Comparison of ENCODE assay signal across 17 mouse cellular contexts in the genomic region with DNA sequence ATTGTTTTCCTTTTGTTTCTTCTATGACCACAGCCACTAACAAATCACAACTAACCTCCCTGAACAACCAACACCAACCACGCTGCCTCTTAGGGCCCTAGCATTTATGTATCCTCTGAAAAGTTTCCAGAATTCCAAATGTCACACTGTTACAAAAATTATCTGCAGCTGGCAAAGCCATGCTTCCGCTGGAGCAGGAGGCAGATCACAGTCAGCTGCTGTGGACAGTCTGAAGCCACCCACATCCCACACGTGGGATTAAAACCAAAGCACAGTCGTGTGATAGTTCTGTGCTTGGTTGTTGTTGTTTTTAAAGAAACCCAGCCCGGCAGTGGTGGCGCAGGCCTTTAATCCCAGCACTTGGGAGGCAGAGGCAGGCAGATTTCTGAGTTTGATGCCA. TPM values are rescaled to one million over a fixed set of nuclear protein-coding genes. Genes with fewer than 3 reads are reported as not detected.
A peak's percentile ranks its signal among the peaks of the same experiment; 100 is the strongest.
DNase-seq lines count a peak whose midpoint lies in the region; ATAC-seq and TF ChIP-seq lines count a peak whose summit lies in the region.
"Had no signal": no experiment of that assay in that cellular context is flagged by ENCODE, and none has a peak within 500 bp of the region (broad histone marks: within the 10 kb centered on the region; RNA-seq: fewer than 3 reads in every experiment).

No protein-coding gene starts in this region.

- peaks cover 6% of the 10 kb centered on the region; the same call in 1 of the 2 replicates for H3K27me3 ChIP-seq in heart, postnatal 0 days (ENCODE audit: control insufficient read depth, insufficient read depth, low read length)
- H3K27me3 ChIP-seq: forebrain, embryonic 15.5 days had no signal

- no peak for DNase-seq in heart, postnatal 0 days (ENCODE audit: low spot score)
- DNase-seq in heart, postnatal 10 days = no peak
- DNase-seq in layer of hippocampus, adult 2 months (ENCODE audit: low spot score in 2 of 2) = no peak
- no peak for DNase-seq in layer of hippocampus, adult 8-10 months (ENCODE audit: low spot score in 2 of 2)
- peak; percentile 56 for DNase-seq in brain, adult 2 months (ENCODE audit: low read depth, low spot score)
- DNase-seq: adrenal gland, postnatal 14 days; cerebellum, adult 9-11 months; retina, postnatal 1 day had no signal

- no peak overlapping the region for H3K9ac ChIP-seq in heart, postnatal 0 days (replicated peaks; ENCODE audit: low read depth, low read length)
- H3K9ac ChIP-seq: forebrain, embryonic 15.5 days had no signal

- H3K36me3 ChIP-seq in heart, postnatal 0 days (replicated peaks; ENCODE audit: control insufficient read depth, insufficient read depth, low read length) = no peaks in the 10 kb centered on the region
- no peaks in the 10 kb centered on the region for H3K36me3 ChIP-seq in macrophage (ENCODE audit: inconsistent target)
- H3K36me3 ChIP-seq: forebrain, embryonic 15.5 days; midbrain, embryonic 10.5 days had no signal

- ATAC-seq in heart, postnatal 0 days (ENCODE audit: insufficient read depth, low read depth) = no peak
- no peak; the same call in 1 of the 2 replicates for ATAC-seq in frontal cortex, adult (ENCODE audit: low TSS enrichment)
- ATAC-seq: forebrain, embryonic 15.5 days; hindbrain, postnatal 0 days had no signal

- WGBS in heart, postnatal 0 days = 59% methylated on average over 6 of the region's 6 CpGs
- WGBS in macrophage (ENCODE audit: missing documents) = 81% methylated on average over 6 of the region's 6 CpGs

- no peak overlapping the region for H3K4me2 ChIP-seq in heart, postnatal 0 days (ENCODE audit: low read depth, low read length)
- H3K4me2 ChIP-seq: forebrain, embryonic 15.5 days had no signal

- intact Hi-C loops in heart, postnatal 10 days (cut with DNase I) = no loop called here

- no peak overlapping the region for H3K4me3 ChIP-seq in heart, postnatal 0 days (ENCODE audit: low read depth, low read length)
- no peak overlapping the region for H3K4me3 ChIP-seq in layer of hippocampus, adult 2 months
- no peak overlapping the region for H3K4me3 ChIP-seq in macrophage (ENCODE audit: inconsistent target)
- H3K4me3 ChIP-seq: erythroblast, embryonic 14.5 days; forebrain, embryonic 15.5 days; midbrain, embryonic 10.5 days had no signal

- no peak for TF ChIP-seq CTCF in heart, postnatal 0 days (IDR thresholded peaks at IDR 0.05; ENCODE audit: low read depth)
- TF ChIP-seq CTCF in layer of hippocampus, adult 2 months (conservative IDR thresholded peaks at IDR 0.05) = no peak

- no peaks in the 10 kb centered on the region for H3K79me2 ChIP-seq in macrophage (ENCODE audit: inconsistent target)

- H3K27ac ChIP-seq in heart, postnatal 0 days (ENCODE audit: low read depth) = peak overlapping the region; percentile 70
- H3K27ac ChIP-seq in layer of hippocampus, adult 2 months = peak overlapping the region; percentile 39; the same call in 1 of the 2 replicates
- H3K27ac ChIP-seq in macrophage = peak overlapping the region; percentile 98
- H3K27ac ChIP-seq: forebrain, embryonic 15.5 days; hindbrain, postnatal 0 days; midbrain, embryonic 10.5 days had no signal

- TF ChIP-seq EP300 in heart, postnatal 0 days (IDR thresholded peaks at IDR 0.05; ENCODE audit: low read depth) = no peak

- H3K9me3 ChIP-seq in heart, postnatal 0 days (replicated peaks; ENCODE audit: control insufficient read depth, low read length) = no peaks in the 10 kb centered on the region
- H3K9me3 ChIP-seq: forebrain, embryonic 15.5 days had no signal

- H3K4me1 ChIP-seq in heart, postnatal 0 days (ENCODE audit: control insufficient read depth, insufficient read depth) = peaks cover 10% of the 10 kb centered on the region; the same call in 1 of the 2 replicates

RNA-seq across cellular contexts. Expression of a gene that starts 30.7 kb away (rescaled TPM):
- 45.4 and 110 TPM in 2 replicates for total RNA-seq in heart, postnatal 0 days (2014; rRNA removed; ENCODE audit: low replicate concordance)
- 127 and 134 TPM in 2 replicates for polyA plus RNA-seq in heart, postnatal 0 days (2015; fragmentation: Nextera tagmentation; extraction: Ambion mirVana)
- total RNA-seq in heart, postnatal 10 days (2021) = 10 to 100 TPM; 65.9 to 68.6 TPM
- total RNA-seq in layer of hippocampus, adult 2 months (2021) = 10 to 100 TPM; 74.1 to 85.4 TPM
- 10 to 100 TPM; 65.3 to 85.6 (median 79.2) TPM for total RNA-seq in layer of hippocampus, adult 8-10 months (2022)
- total RNA-seq in macrophage (2018; cell fraction: chromatin; rRNA removed) = 10 to 100 TPM in 17 of 26 experiments, 1 to 10 TPM in 9; 4.1 to 37.4 (median 12.2) TPM
- total RNA-seq in macrophage (2018; cell fraction: cytosol; rRNA removed) = 10 to 100 TPM; 27.5 to 49.4 (median 37.6) TPM
- 10 to 100 TPM in 16 of 26 experiments, 1 to 10 TPM in 10; 5.8 to 26.6 (median 11.3) TPM for total RNA-seq in macrophage (2018; cell fraction: nucleus; rRNA removed)
- 30.6 to 41.0 TPM (median 40.7 TPM) in 3 replicates for polyA plus RNA-seq in macrophage (2018)

RNA-seq across cellular contexts. Expression of a gene that starts 31.1 kb away (rescaled TPM):
- 1,751 and 2,021 TPM in 2 replicates for total RNA-seq in heart, postnatal 0 days (2014; rRNA removed; ENCODE audit: low replicate concordance)
- polyA plus RNA-seq in heart, postnatal 0 days (2015; fragmentation: Nextera tagmentation; extraction: Ambion mirVana) = 4,528 and 4,822 TPM in 2 replicates
- total RNA-seq in heart, postnatal 10 days (2021) = 1,000 to 10,000 TPM; 3,943 to 4,033 TPM
- total RNA-seq in layer of hippocampus, adult 2 months (2021) = 1,000 to 10,000 TPM in 1 of 2 experiments, 100 to 1,000 TPM in 1; 991 to 1,040 TPM
- 1,000 to 10,000 TPM; 1,017 to 1,068 (median 1,043) TPM for total RNA-seq in layer of hippocampus, adult 8-10 months (2022)
- 100 to 1,000 TPM in 5 of 26 experiments, 10 to 100 TPM in 21; 43.1 to 125 (median 79.7) TPM for total RNA-seq in macrophage (2018; cell fraction: chromatin; rRNA removed)
- total RNA-seq in macrophage (2018; cell fraction: cytosol; rRNA removed) = 1,000 to 10,000 TPM in 1 of 26 experiments, 100 to 1,000 TPM in 25; 586 to 1,058 (median 761) TPM
- total RNA-seq in macrophage (2018; cell fraction: nucleus; rRNA removed) = 100 to 1,000 TPM; 140 to 293 (median 184) TPM
- 521 to 775 TPM (median 707 TPM) in 3 replicates for polyA plus RNA-seq in macrophage (2018)

RNA-seq across cellular contexts. Expression of a gene that starts 31.2 kb away (rescaled TPM):
- total RNA-seq in heart, postnatal 0 days (2014; rRNA removed; ENCODE audit: low replicate concordance) = 1.1 TPM in 1 of 2 replicates, not detected in the other
- polyA plus RNA-seq in heart, postnatal 0 days (2015; fragmentation: Nextera tagmentation; extraction: Ambion mirVana) = 0.63 and 5.4 TPM in 2 replicates
- total RNA-seq in heart, postnatal 10 days (2021) = under 1 TPM in 1 of 2 experiments, not detected in 1; 0.48 TPM
- under 1 TPM in 1 of 2 experiments, not detected in 1; 0.69 TPM for total RNA-seq in layer of hippocampus, adult 2 months (2021)
- under 1 TPM in 1 of 4 experiments, not detected in 3; 0.57 TPM for total RNA-seq in layer of hippocampus, adult 8-10 months (2022)
- total RNA-seq in macrophage (2018; cell fraction: chromatin; rRNA removed) = not detected
- total RNA-seq in macrophage (2018; cell fraction: cytosol; rRNA removed) = 1 to 10 TPM in 7 of 26 experiments, under 1 TPM in 15, not detected in 4; 0.18 to 1.7 (median 0.68) TPM
- 1 to 10 TPM in 1 of 26 experiments, under 1 TPM in 1, not detected in 24; 0.89 to 1.1 TPM for total RNA-seq in macrophage (2018; cell fraction: nucleus; rRNA removed)
- polyA plus RNA-seq in macrophage (2018) = 0.76 to 0.96 TPM in 2 of 3 replicates, not detected in the other
- total RNA-seq: adrenal gland, postnatal 14 days; gastrocnemius, adult 8-10 months; neutrophil, adult 5-6 weeks had no signal
- polyA plus RNA-seq: small intestine, adult 2 months had no signal

RNA-seq across cellular contexts. Expression of a gene that starts 37.1 kb away (rescaled TPM):
- 13.9 and 15.2 TPM in 2 replicates for total RNA-seq in heart, postnatal 0 days (2014; rRNA removed; ENCODE audit: low replicate concordance)
- polyA plus RNA-seq in heart, postnatal 0 days (2015; fragmentation: Nextera tagmentation; extraction: Ambion mirVana) = 11.5 and 12.2 TPM in 2 replicates
- 1 to 10 TPM; 6.0 to 7.7 TPM for total RNA-seq in heart, postnatal 10 days (2021)
- 1 to 10 TPM; 4.7 to 5.2 TPM for total RNA-seq in layer of hippocampus, adult 2 months (2021)
- 10 to 100 TPM in 2 of 4 experiments, 1 to 10 TPM in 2; 4.8 to 33.7 (median 19.7) TPM for total RNA-seq in layer of hippocampus, adult 8-10 months (2022)
- total RNA-seq in macrophage (2018; cell fraction: chromatin; rRNA removed) = 1,000 to 10,000 TPM in 1 of 26 experiments, 100 to 1,000 TPM in 20, 10 to 100 TPM in 5; 46.2 to 1,418 (median 239) TPM
- 100 to 1,000 TPM in 24 of 26 experiments, 10 to 100 TPM in 2; 97.5 to 257 (median 185) TPM for total RNA-seq in macrophage (2018; cell fraction: cytosol; rRNA removed)
- 1,000 to 10,000 TPM in 1 of 26 experiments, 100 to 1,000 TPM in 19, 10 to 100 TPM in 6; 76.1 to 1,152 (median 159) TPM for total RNA-seq in macrophage (2018; cell fraction: nucleus; rRNA removed)
- 116 to 212 TPM (median 193 TPM) in 3 replicates for polyA plus RNA-seq in macrophage (2018)

RNA-seq across cellular contexts. Expression of a gene that starts 51.6 kb away (rescaled TPM):
- 0.80 and 1.9 TPM in 2 replicates for total RNA-seq in heart, postnatal 0 days (2014; rRNA removed; ENCODE audit: low replicate concordance)
- polyA plus RNA-seq in heart, postnatal 0 days (2015; fragmentation: Nextera tagmentation; extraction: Ambion mirVana) = 9.3 and 9.7 TPM in 2 replicates
- 1 to 10 TPM; 5.1 to 10.0 TPM for total RNA-seq in heart, postnatal 10 days (2021)
- total RNA-seq in layer of hippocampus, adult 2 months (2021) = 10 to 100 TPM; 14.0 to 15.6 TPM
- 10 to 100 TPM in 3 of 4 experiments, 1 to 10 TPM in 1; 8.4 to 16.2 (median 14.1) TPM for total RNA-seq in layer of hippocampus, adult 8-10 months (2022)
- 1 to 10 TPM in 10 of 26 experiments, not detected in 16; 1.3 to 4.2 (median 2.0) TPM for total RNA-seq in macrophage (2018; cell fraction: chromatin; rRNA removed)
- 1 to 10 TPM in 20 of 26 experiments, under 1 TPM in 6; 0.59 to 5.7 (median 1.9) TPM for total RNA-seq in macrophage (2018; cell fraction: cytosol; rRNA removed)
- total RNA-seq in macrophage (2018; cell fraction: nucleus; rRNA removed) = 1 to 10 TPM in 12 of 26 experiments, under 1 TPM in 1, not detected in 13; 0.91 to 4.9 (median 1.6) TPM
- polyA plus RNA-seq in macrophage (2018) = 0.83 to 3.2 TPM (median 2.1 TPM) in 3 replicates
- total RNA-seq: neutrophil, adult 5-6 weeks had no signal

Comparison
In these comparisons a context has a peak if more than half of its experiments do, and no peak if none do; other contexts are left out.
1. H3K27ac ChIP-seq: peak in every context shown above with its lines; median percentile 98 in macrophage; 70 in heart, postnatal 0 days; 39 in layer of hippocampus, adult 2 months.